Mouse (Mus musculus): ENCODE results near the gene Kcnj6. TPM values are rescaled to one million over a fixed set of nuclear protein-coding genes. Genes with fewer than 3 reads are reported as not detected.

Gene Kcnj6
- total RNA-seq, 2 experiments from 2014 or later, result not detected

GRCm38 (mm10) chr16:94767606-94768005 is 229.9 kb downstream of the Kcnj6 start:
- no peak for DNase-seq

- DNase-seq, result no peak
Measured at GRCm38 (mm10) chr16:94765129-94765528, 232.4 kb downstream of the Kcnj6 start.

GRCm38 (mm10) chr16:94760732-94761131 is 236.8 kb downstream of the Kcnj6 start:
- no peak for DNase-seq

- DNase-seq, result no peak
Measured at GRCm38 (mm10) chr16:94759761-94760160, 237.7 kb downstream of the Kcnj6 start.

- DNase-seq, result no peak
Measured at GRCm38 (mm10) chr16:94758606-94759005, 238.9 kb downstream of the Kcnj6 start.

- DNase-seq, result no peak
Measured at GRCm38 (mm10) chr16:94756352-94756751, 241.1 kb downstream of the Kcnj6 start.

GRCm38 (mm10) chr16:94753453-94753852 is 244.0 kb downstream of the Kcnj6 start:
- DNase-seq, result no peak

- no peak for DNase-seq
Measured at GRCm38 (mm10) chr16:94752781-94753180, 244.7 kb downstream of the Kcnj6 start.

GRCm38 (mm10) chr16:94745016-94745415 is 252.5 kb downstream of the Kcnj6 start:
- no peak for DNase-seq

GRCm38 (mm10) chr16:94743853-94744501 is 253.5 kb downstream of the Kcnj6 start:
- DNase-seq, result peak; percentile 13

GRCm38 (mm10) chr16:94737359-94737687 is 260.2 kb downstream of the Kcnj6 start:
- no peak for DNase-seq

- no peak for DNase-seq
Measured at GRCm38 (mm10) chr16:94736462-94737358, 260.8 kb downstream of the Kcnj6 start.

GRCm38 (mm10) chr16:94735472-94735871 is 262.0 kb downstream of the Kcnj6 start:
- DNase-seq, result no peak

GRCm38 (mm10) chr16:94731027-94731426 is 266.5 kb downstream of the Kcnj6 start:
- DNase-seq, result no peak

GRCm38 (mm10) chr16:94729236-94729635 is 268.3 kb downstream of the Kcnj6 start:
- DNase-seq, result no peak

- DNase-seq, result no peak
Measured at GRCm38 (mm10) chr16:94724747-94725211, 272.7 kb downstream of the Kcnj6 start.

GRCm38 (mm10) chr16:94724061-94724596 is 273.4 kb downstream of the Kcnj6 start:
- DNase-seq, result peak; percentile 70

- DNase-seq, result no peak
Measured at GRCm38 (mm10) chr16:94722936-94723335, 274.6 kb downstream of the Kcnj6 start.

GRCm38 (mm10) chr16:94721549-94722006 is 275.9 kb downstream of the Kcnj6 start:
- no peak for DNase-seq

- no peak for DNase-seq
Measured at GRCm38 (mm10) chr16:94720476-94721153, 276.9 kb downstream of the Kcnj6 start.

GRCm38 (mm10) chr16:94719488-94719887 is 278.0 kb downstream of the Kcnj6 start:
- no peak for DNase-seq

GRCm38 (mm10) chr16:94718919-94719318 is 278.6 kb downstream of the Kcnj6 start:
- DNase-seq, result no peak

Data from gastrocnemius, postnatal 25 days (tissue).